Mouse (Mus musculus): ENCODE measurements at regions not wholly inside any gene's neighbourhood (a gene's known extent, or its start where the extent isn't known, plus 50 kb on each side); places are given as distances from the start of the nearest gene placed in this dataset.

DNA sequence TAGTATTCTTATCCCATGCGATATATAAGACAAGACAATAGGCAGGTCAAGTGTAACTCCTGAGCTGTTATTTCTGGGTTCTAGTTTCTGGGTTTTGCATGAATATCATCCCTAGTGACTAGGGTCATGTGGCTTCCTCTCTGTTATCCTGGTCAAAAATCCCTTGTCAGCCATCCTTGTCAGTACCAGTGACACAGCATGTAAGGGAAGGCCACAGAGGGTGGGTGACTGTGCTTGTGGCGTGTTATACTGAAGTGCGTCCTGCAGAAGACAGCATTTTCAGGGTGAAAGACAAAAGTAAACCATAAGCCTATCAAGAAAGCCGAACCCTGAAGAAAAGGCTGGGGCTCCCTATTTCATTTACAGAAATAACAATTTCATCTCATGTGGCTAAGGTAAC is 50.7 kb upstream of the Echdc3 start:
- no peak for DNase-seq (ENCODE audit: low read depth, low spot score)
- WGBS, result 98% methylated on average over 4 of the region's 4 CpGs

DNA sequence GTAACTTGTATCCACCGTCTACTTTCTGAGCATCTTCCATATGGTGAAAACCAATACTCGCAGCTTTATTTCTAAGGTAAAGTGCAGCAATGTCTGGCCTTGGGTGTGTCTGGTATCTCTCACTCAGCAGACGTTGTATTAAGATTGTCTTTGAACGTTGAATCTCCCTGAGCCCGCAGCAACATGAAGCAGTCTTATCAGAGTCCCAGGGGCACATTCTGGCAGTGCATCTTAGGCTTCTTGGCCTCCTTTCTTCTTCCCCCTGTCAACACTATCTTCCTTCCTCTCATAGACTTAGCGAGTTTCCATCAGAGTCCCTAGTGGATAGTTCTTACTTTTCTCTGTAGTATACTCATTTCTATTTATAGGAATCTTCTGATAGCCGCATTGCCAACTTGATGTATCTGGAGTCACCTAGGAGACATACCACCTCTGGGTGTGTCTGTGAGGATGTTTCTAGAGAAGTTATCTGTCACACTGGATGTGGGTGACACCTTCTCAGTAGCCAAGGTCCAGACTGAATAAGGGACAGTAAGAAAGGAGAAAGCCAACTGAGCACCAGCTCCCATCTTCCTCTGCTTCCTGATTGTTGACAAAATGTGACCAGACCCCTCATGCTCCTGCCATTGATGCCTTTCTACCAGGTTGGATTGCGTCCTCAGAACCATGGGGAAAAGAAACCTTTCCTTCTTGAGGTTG is 51.4 kb upstream of the Echdc3 start:
- no peak for DNase-seq (ENCODE audit: low read depth, low spot score)
- WGBS, result 77% methylated on average over 8 of the region's 8 CpGs

DNA sequence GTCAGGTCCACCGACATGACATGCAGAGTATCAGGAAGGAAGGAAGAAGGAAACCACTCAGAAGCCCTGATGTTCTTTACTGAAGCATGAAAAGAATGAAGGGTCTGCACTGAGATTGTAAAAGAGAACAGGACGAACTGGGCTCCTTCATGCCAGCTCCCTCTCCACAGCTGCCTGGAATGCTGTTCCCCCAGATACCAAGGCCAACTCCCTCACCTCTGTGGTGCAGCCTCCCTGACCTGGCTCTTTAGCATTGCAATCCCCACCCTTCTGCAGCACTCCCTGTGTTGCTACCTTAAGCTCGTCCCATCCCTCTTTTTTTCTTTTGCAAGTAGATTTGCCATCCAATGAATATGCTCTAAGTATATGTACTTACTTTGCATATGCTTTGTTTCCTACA is 52.3 kb upstream of the Echdc3 start:
- WGBS, result 54% methylated on average over 3 of the region's 3 CpGs
- DNase-seq (ENCODE audit: low read depth, low spot score), result no peak

DNA sequence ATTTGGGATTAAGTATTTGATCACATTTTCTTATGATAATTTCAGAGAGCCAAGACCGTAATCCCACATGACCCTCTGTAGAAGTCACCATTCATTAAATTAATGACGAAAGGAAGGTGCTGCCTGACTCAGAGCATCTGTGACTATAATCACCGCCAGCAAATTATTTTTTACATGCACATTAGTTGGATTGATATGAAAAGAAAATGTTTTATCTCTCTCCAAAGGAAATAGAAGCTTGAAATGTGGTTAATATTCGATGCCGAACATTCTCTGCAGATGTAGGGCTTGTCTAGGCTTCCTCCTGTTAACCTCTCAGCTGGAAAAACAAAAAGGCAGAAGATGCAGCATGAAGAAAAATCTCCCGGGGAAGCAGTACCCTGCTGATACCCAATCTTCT is 54.2 kb upstream of the Echdc3 start:
- 67% methylated on average over 6 of the region's 6 CpGs for WGBS
- no peak for DNase-seq (ENCODE audit: low read depth, low spot score)

DNA sequence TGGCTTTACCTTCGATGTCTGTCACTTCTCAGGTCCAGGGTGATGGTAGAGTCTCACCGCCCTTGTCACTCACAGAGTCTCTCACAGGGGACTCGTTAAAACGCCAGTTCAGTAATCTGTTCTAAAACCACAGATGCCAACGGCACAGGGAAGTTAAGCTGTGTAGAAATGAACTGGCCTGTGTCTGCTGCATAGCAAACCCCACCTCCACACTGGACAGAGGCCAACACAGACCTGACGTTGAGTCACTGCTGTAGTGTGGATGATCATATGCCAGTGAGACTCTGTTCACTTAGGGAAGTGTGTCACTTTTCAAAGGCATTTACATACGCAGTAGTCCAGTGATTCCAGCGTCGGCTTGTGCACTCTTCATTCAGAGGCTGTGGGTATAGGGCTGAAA is 54.7 kb upstream of the Echdc3 start:
- peak; percentile 35 for DNase-seq (ENCODE audit: low read depth, low spot score)
- 8% methylated on average over 9 of the region's 9 CpGs for WGBS

DNA sequence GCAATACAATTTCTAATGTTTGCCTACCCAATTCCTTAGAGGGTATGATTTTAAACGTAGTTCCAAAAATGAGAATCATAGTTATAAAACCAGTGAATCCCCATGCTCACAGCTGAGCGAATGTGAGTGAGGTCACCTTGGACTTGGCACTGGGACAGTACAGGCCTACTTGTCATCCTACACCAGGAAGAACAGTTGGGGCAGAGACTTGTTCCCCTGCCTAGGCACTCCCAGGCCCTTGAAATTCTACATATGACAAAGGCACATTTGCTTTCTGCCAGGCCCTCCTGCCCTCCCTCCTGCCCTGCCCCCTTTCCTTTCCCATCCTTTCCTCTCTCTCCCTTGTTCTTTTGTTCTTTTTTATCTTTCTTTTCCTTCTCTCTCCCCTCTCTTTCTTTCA is 50.0 kb upstream of the Usp6nl start:
- 81% methylated on average over 2 of the region's 2 CpGs for WGBS
- DNase-seq (ENCODE audit: low read depth, low spot score), result no peak

All from large intestine, adult 2 months (tissue).